Mouse (Mus musculus) lung, postnatal 0 days (tissue): Measurements from ENCODE around the gene Krtap17-1.

Source experiments
- CTCF ChIP-seq: IDR thresholded peaks from 2 replicates; pipeline ENCODE4 v1.5.1; 2016; ENCODE audit warnings: antibody characterized with exemption, mild to moderate bottlenecking
- EP300 ChIP-seq: IDR thresholded peaks from 2 replicates; pipeline ENCODE4 v1.6.1; 2016; ENCODE audit warnings: antibody characterized with exemption, mild to moderate bottlenecking, control low read depth

- TF ChIP-seq CTCF: peak; percentile 86
- no peak for TF ChIP-seq EP300
These were observed 11.1 kb upstream of the Krtap17-1 start for GRCm38 (mm10) chr11:100004846-100005245.
